Mouse (Mus musculus) neural tube, embryonic 11.5 days (tissue): ENCODE measurements around the gene Olfr96. TPM values are rescaled to one million over a fixed set of nuclear protein-coding genes. Genes with fewer than 3 reads are reported as not detected.
"Not testable (repeated sequence)": the region's sequence is repeated elsewhere in the genome, so short reads cannot be mapped to it uniquely, and the experiment has no call there.

Experiments
- ATAC-seq: fragments of 200-750 bp; cut with Nextera tagmentation; 2 replicates; pipeline ENCODE4 v1.8.0; 2017; ENCODE audit warnings: moderate number of reproducible peaks, mild to moderate bottlenecking, moderate TSS enrichment, moderate library complexity; ENCODE audit not compliant: insufficient read depth, low FRiP score, low TSS enrichment
- DNase-seq: peaks from one replicate; pipeline ENCODE4 v3.0.0-alpha.2; 2015; ENCODE audit warnings: low spot score
- H3K27ac ChIP-seq: fragments of 300-500 bp; sonication (generic); 2 replicates; pipeline ENCODE4 v1.5.1; 2014; ENCODE audit warnings: low read depth, mild to moderate bottlenecking, low read length
- H3K27me3 ChIP-seq: fragments of 300-500 bp; sonication (generic); 2 replicates; pipeline ENCODE4 v1.6.1; 2014; ENCODE audit warnings: mild to moderate bottlenecking, low read length, mixed read lengths; ENCODE audit not compliant: control insufficient read depth, insufficient read depth
- H3K36me3 ChIP-seq: fragments of 300-500 bp; sonication (generic); 2 replicates; pipeline ENCODE4 v1.6.1; 2014; ENCODE audit warnings: mild to moderate bottlenecking, low read length, moderate library complexity, mixed read lengths; ENCODE audit not compliant: control insufficient read depth, insufficient read depth
- H3K4me1 ChIP-seq: fragments of 300-500 bp; sonication (generic); 2 replicates; pipeline ENCODE4 v1.6.1; 2014; ENCODE audit warnings: low read length, mixed read lengths; ENCODE audit not compliant: control insufficient read depth, insufficient read depth
- H3K4me2 ChIP-seq: fragments of 300-500 bp; sonication (generic); 2 replicates; pipeline ENCODE4 v1.6.1; 2014; ENCODE audit warnings: low read depth, mild to moderate bottlenecking, moderate library complexity
- H3K4me3 ChIP-seq: fragments of 300-500 bp; sonication (generic); 2 replicates; pipeline ENCODE4 v1.5.1; 2014; ENCODE audit warnings: low read depth, low read length
- H3K9ac ChIP-seq: fragments of 300-500 bp; sonication (generic); 2 replicates; pipeline ENCODE4 v1.6.1; 2014; ENCODE audit warnings: mild to moderate bottlenecking, low read length
- H3K9me3 ChIP-seq: fragments of 300-500 bp; sonication (generic); 2 replicates; pipeline ENCODE4 v1.6.1; 2016; ENCODE audit warnings: low read length; ENCODE audit not compliant: control insufficient read depth
- WGBS: fragments of 180-500 bp; shearing (Covaris S2); extraction: QIAGEN DNeasy Blood & Tissue Kit; methylation state at CpG from one replicate; pipeline ENCODE4 v1.1.7; 2014; 5-methylcytosine and 5-hydroxymethylcytosine counted together
- polyA plus RNA-seq: library from polyadenylated mRNA; unstranded; fragments of >200 nt; fragmentation: Nextera tagmentation; extraction: Ambion mirVana; gene quantifications from 2 replicates; pipeline ENCODE4 v1.2.1, GENCODE M21; 2014

Olfr96 gene
- polyA plus RNA-seq, 1 experiment from 2014 or later: not detected

DNA sequence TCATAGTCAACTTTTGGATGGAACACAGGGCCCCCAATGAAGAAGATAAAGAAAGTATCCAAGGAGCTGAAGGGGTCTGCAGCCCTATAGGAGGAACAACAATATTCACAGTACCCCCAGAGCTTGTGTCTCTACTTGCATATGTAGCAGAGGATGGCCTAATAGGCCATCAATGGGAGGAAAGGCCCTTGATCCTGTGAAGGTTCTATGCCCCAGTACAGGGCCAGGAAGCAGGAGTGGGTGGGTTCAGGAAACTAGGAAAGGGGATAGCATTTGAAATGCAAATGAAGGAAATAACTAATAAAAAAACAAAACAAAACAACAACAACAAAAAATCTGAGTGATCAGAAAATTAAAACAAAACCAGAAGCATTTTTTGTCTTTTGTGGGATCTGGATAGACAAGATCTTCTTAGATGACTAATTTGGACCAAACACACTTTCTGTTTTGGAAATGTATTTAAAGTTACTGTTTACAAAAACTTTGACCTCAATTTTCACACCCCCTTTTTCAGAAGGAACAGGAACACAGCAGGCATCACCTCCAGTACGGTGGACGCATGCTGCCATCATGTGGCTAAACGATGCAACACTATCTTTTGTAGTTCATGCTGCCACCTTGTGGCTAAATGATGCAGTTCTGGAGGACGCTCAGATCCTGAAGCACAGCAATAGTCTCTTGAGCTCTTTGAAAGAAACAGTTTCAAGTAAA, 16.6 kb upstream of the Olfr96 start:
- Histone ChIP-seq H3K9ac (no peak overlapping the region), H3K4me2 (no peak overlapping the region), H3K27me3 (no peaks in the 10 kb centered on the region), H3K36me3 (no peaks in the 10 kb centered on the region), H3K27ac (no peak overlapping the region), H3K4me3 (no peak overlapping the region), H3K9me3 (no peaks in the 10 kb centered on the region), H3K4me1 (no peaks in the 10 kb centered on the region)
- ATAC-seq: peak; percentile 48; the same call in 1 of the 2 replicates
- peak; percentile 80 for DNase-seq
- 2% methylated on average over 4 of the region's 4 CpGs for WGBS

DNA sequence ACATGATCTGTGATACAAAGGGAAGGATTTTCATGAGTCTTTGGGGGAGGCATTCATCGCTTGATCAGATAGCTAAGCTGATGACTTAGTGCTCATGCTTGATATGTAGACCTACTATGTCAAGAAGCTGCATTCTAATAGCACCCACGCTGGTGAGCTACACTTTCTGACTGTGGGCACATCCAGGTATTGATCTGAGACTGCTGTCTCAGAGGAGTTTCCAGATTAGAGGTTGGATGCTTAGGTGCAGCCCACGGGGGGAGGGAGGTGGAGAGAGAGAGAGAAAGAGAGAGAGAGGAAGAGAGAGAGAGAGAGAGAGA, 16.1 kb upstream of the Olfr96 start:
- Histone ChIP-seq H3K27ac (no peak overlapping the region), H3K36me3 (no peaks in the 10 kb centered on the region), H3K9me3 (no peaks in the 10 kb centered on the region), H3K9ac (no peak overlapping the region), H3K4me2 (no peak overlapping the region), H3K27me3 (no peaks in the 10 kb centered on the region), H3K4me1 (no peaks in the 10 kb centered on the region), H3K4me3 (no peak overlapping the region)
- DNase-seq (no peak), ATAC-seq (no peak)
- 45% methylated on average over 3 of the region's 3 CpGs for WGBS

DNA sequence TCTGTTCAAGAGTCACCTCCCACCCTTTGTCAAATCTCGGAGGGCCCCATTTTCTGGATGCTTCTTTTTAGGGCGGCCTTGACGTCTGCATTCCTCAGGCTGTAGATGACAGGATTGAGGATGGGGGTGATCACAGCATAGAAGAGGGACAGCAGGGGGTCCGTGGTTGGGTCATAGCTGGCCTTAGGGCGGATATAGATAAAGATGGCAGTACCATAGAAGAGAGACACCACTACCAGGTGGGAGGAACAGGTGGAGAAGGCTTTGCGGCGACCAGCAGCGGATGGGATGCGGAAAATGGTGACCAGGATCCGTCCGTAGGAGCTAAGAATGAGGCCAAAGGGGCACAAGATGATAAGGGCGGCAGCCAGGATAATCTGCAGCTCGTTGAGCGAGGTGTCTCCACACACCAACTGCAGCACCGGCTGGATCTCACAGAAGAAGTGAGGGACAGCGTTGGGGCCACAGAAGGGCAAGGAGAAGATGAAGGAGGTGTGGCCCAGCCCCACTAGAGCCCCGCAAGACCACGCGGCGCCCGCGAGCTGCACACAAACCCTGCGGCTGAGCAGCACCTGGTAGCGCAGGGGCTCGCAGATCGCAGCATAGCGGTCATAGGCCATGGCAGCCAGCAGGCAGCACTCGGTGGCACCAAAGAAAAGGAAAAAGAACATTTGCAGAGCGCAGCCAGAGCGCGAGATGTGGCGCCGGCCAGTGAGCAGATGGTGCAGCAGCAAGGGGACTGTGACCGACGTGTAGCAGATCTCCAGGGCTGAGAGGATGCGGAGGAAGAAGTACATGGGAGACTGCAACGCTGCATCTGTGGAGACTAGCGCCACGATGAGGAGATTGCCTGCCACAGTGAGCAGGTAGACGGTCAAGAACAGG, 8.8 kb upstream of the Olfr96 start:
- Histone ChIP-seq H3K4me2 (peak overlapping the region; percentile 50), H3K36me3 (no peaks in the 10 kb centered on the region), H3K4me3 (peak overlapping the region; percentile 28), H3K9me3 (no peaks in the 10 kb centered on the region; the same call in 1 of the 2 replicates), H3K9ac (peak overlapping the region; percentile 50), H3K27me3 (peaks cover 9% of the 10 kb centered on the region; the same call in 1 of the 2 replicates), H3K27ac (no peak overlapping the region), H3K4me1 (no peaks in the 10 kb centered on the region)
- DNase-seq (peak; percentile 24), ATAC-seq (no peak)
- 20% methylated on average over 40 of the region's 40 CpGs for WGBS

DNA sequence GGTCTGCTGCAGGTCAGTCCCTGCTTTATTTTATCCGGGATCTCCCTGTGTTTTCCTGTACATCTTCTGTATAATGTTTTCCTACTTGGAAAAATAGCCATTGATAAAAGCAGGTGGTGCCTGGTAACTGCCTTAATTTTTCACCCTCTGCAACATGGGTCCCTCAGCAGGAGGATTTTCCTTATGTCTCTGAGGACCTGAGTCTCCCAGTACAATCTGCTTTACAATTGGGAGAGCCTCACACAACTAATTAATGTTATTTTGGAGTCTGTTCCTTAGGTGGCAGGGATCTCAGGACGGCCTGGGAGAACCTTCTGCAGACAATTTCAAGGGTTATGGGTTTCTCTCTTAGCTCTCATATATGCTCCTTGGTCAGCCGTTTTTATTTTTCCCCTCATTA, 6.9 kb upstream of the Olfr96 start, which contains the start of gene Olfr95:
Gene Olfr95, minus strand, starts transcription at position 101 of the 400 bp plus-strand sequence.
- Histone ChIP-seq H3K4me1 (no peaks in the 10 kb centered on the region), H3K36me3 (no peaks in the 10 kb centered on the region), H3K27me3 (peaks cover 9% of the 10 kb centered on the region; the same call in 1 of the 2 replicates), H3K9ac (no peak within 1 kb of the TSS), H3K4me2 (no peak within 1 kb of the TSS), H3K27ac (no peak within 1 kb of the TSS), H3K4me3 (no peak within 1 kb of the TSS), H3K9me3 (no peaks in the 10 kb centered on the region; the same call in 1 of the 2 replicates)
- ATAC-seq: no peak
- no peak for DNase-seq
- 90% methylated on average over 3 of the region's 3 CpGs for WGBS

DNA sequence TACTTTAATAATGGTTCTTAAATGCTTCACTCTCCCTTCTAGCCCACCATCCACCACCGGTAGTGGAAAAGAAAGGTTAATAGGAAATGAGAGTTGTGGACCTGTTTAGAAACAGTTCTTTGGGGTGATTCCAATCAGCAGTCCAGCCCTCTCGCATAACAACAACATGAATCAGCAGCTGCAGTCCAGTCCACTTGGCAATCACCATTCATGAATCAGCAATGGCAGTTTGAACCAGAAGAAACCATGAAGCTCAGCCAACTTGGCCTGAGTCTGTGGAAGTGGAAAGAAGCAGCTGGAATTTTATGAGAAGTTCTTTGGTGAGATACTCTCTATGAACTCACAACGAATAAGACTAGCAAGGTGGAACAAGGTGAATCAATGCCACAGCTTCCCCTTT, 1.5 kb upstream of the Olfr96 start:
- H3K9ac ChIP-seq: no peak overlapping the region
- 83% methylated on average over 3 of the region's 3 CpGs for WGBS
- H3K4me1 ChIP-seq: no peaks in the 10 kb centered on the region
- H3K27me3 ChIP-seq: no peaks in the 10 kb centered on the region
- ATAC-seq (no peak), DNase-seq (no peak)
- H3K4me2 ChIP-seq: no peak overlapping the region
- no peaks in the 10 kb centered on the region; the same call in 1 of the 2 replicates for H3K9me3 ChIP-seq
- H3K36me3 ChIP-seq: no peaks in the 10 kb centered on the region
- no peak overlapping the region for H3K27ac ChIP-seq
- H3K4me3 ChIP-seq: no peak overlapping the region

DNA sequence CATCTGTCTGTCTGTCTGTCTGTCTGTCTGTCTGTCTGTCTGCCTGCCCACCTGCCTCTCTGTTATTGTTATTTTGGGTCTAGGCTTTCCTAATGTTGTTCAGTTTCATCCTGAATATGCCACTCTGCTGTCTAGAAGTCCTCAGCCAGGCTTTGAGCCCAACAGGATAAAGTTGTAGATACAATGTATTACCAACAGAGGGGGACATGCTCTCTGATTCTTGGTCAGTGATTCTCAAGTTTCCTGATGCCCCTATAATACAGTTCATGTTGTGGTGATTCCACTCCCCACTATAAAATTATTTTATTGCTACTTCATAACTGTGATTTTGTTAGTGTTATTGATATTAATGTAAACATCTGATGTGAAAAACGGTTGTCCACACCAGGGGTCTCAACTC, 1.9 kb downstream of the Olfr96 start:
- DNase-seq (no peak), ATAC-seq (no peak)
- Histone ChIP-seq H3K9ac (no peak overlapping the region), H3K27ac (no peak overlapping the region), H3K4me3 (no peak overlapping the region), H3K9me3 (no peaks in the 10 kb centered on the region), H3K4me1 (no peaks in the 10 kb centered on the region), H3K27me3 (no peaks in the 10 kb centered on the region), H3K36me3 (no peaks in the 10 kb centered on the region), H3K4me2 (no peak overlapping the region)
- 29% methylated on average over 1 of the region's 1 CpGs for WGBS

DNA sequence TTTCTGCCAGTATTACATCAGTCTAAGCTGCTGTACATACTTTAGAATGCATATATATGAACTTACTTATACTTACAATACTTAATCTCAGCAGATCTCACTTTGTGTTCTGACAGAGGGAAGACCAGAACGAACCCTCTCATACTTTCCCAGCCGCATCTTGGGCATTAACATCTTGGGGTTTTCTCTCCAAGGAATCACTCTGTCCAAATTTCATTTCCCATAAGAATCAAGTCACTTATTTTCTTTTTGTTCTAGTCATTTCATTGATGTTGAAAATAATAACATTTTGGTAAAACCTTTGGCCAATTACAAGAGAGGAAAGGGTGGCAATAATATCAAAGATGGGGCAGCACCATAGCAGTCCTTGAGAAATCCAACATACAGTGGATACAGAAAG, 17.3 kb downstream of the Olfr96 start, which contains the start of gene Olfr97:
Gene Olfr97, minus strand, starts transcription at position 101 of the 400 bp plus-strand sequence.
- not testable (repeated sequence) for H3K4me2 ChIP-seq, H3K9ac ChIP-seq, H3K9me3 ChIP-seq, ATAC-seq, H3K4me3 ChIP-seq, H3K27ac ChIP-seq, H3K27me3 ChIP-seq, DNase-seq, H3K4me1 ChIP-seq, H3K36me3 ChIP-seq
- WGBS: 96% methylated on average over 2 of the region's 2 CpGs

DNA sequence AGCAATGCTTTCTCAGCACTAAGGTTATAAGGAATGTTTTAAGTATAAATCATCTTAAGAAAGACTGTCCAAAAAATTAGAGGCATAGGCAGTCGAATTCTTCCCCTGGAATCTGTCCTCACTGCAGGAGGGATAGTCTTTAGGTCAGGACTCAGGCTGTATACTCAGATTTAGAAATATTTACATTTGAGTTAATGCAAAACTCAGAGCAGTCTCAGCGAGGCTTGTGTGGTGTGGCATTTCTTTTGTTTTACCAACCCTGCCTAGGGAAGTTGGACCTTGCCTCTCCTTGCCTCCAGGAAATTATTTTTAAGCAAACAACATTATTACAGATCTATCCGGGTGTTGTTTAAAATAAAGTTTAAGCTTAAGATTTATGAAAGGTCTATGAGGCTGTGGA, 22.3 kb downstream of the Olfr96 start:
- ATAC-seq: no peak
- 65% methylated on average over 3 of the region's 3 CpGs for WGBS
- no peaks in the 10 kb centered on the region for H3K27me3 ChIP-seq

More for the DNA sequence above, 22.3 kb downstream of the Olfr96 start:
- H3K9ac ChIP-seq: no peak overlapping the region
- H3K4me2 ChIP-seq: no peak overlapping the region
- H3K27ac ChIP-seq: no peak overlapping the region
- H3K36me3 ChIP-seq: no peaks in the 10 kb centered on the region
- H3K9me3 ChIP-seq: no peaks in the 10 kb centered on the region
- no peaks in the 10 kb centered on the region for H3K4me1 ChIP-seq
- DNase-seq: no peak
- no peak overlapping the region for H3K4me3 ChIP-seq
